Mouse (Mus musculus) ZHBTc4 (cell line): ENCODE measurements at regions not wholly inside any gene's neighbourhood (a gene's known extent, or its start where the extent isn't known, plus 50 kb on each side); places are given as distances from the start of the nearest gene placed in this dataset.

Experiments used
- DNase-seq: peaks from one replicate; pipeline ENCODE4 v3.0.0-alpha.2; 2011; ENCODE audit warnings: low read depth, low spot score

DNA sequence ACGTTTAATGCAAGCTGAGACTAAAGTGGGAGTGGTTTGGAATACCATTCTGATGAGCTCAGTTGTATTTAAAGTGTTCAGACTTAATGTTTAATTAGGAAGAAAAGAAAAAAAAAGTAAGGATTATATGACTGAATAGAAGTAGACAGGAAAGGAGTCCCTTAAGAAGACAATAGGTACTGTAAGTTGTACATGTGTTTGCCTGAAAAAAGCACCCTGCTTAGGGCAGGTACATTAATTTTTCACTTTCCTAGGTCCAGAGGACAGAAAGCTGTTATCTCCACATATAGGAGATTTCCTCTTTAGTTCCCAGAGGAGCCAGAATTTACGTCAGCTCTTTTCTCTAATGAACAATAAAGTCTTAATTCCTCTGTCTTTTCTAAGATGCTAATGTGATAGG, 58.5 kb downstream of the Olfr987 start:
- DNase-seq: no peak

DNA sequence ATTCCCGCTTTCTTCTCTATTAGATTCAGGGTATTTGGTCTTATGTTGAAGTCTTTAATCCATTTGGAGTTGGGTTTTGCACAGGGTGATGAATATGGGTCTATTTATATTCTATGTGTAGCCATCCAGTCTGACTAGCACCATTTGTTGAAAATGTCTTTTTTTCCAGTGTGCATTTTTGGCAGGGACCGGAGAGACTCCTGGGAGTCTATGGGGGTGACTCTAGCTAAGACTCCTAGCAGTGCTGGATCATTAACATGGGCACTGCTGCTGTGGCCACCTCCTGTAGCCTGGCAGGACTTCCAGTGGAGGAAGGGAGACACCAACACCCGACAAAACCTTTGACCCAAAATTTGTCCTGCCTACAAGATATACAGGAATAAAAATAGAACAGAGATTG, 61.0 kb downstream of the Olfr987 start:
- DNase-seq: no peak

DNA sequence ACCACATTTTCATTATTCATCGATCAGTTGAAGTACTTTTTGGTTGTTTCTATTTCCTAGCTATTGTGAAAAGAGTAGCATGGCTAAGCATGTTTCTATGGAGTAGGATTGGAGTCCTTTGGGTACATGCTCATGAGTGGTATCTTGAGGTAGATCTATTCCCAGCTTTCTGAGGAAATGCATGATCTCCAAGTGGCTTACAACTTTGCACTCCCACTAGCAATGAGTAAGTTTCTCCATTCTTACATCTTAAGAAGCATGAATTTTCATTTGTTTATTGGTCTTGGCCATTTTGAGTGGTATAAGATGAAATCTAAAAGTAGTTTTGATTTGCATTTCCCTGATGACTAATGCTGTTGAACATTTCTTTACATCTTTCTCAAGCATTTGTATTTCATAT, 61.7 kb downstream of the Olfr987 start:
- DNase-seq: no peak

DNA sequence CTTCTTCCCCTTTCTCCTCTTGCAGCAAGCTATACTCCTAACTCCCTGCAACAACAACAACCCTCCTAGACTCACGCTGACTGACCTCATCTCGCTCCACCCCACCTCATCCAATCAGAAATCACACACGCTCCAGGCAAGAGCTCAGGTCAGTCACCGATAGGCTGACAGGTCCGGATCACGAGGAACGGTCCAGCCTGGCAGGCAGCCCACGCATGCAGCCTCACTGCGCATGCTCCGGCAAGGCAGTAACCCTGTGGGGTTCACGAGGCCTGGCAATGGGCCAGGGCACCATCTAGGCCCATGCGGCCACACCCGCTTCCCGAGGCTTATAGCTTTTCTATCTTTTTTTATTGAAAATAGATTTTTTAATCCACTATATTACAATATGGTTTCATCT, 69.8 kb upstream of the Lrrc55 start:
- DNase-seq: peak; percentile 23

DNA sequence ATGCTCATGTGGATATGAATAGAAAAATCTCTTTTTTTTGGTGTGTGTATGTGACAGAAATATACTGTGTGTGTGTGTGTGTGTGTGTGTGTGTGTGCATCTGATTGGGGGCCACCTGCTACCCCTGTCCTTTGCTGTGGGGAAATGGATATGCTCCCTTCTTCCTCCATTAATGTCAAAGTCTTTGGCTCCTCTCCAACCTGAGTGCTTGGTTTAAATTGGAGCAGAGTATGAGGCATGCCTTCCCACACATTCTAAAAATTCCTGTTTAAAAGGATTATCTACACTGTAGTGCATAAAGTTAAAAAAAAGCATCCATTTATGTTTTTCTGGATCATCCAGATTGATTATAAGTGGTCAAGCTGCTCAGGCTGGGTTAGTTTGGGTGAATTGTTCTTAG, 68.7 kb upstream of the Lrrc55 start:
- DNase-seq: no peak

DNA sequence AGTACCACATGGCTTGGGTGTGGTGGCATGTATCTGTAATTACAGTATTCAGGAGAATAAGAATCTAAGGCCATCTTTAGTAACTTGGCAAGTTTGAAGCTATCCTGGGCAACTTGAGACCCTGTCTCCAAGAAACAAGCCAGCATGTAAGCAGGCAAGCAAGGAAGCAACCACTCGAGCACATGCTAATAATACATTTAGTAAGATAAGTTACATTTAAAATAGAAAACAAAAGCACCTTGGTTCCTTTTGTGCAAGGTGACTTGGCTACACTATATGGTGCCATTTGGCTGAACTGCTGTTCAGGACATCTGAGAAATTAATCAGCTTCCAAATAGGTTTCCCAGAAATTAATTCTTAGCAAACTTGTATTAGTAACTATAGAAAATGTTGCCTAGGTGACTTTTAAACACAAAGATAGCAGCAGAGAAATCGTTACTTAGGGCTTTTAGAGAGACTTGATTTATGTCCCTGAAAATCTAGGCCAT, 68.1 kb upstream of the Lrrc55 start:
- DNase-seq: no peak

DNA sequence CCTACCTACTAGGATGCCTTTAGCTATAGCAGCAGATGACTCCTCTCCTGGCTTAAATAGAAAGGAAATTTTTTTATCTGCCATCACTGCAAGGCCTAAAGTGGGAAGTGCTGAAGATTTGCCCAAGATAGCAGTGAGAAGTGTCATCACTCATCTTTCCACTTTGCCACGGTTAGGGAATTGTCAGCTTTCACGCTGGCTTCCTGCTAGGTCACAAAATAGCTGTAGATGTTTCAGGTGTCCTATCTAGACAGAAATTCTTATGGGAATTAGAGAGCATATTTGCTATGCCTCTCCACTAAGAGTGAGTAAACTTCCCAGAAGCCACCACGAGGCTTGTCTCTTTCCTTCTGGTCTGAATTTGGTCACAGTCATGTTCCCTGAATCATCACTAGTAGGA, 60.4 kb upstream of the Lrrc55 start:
- DNase-seq: no peak

DNA sequence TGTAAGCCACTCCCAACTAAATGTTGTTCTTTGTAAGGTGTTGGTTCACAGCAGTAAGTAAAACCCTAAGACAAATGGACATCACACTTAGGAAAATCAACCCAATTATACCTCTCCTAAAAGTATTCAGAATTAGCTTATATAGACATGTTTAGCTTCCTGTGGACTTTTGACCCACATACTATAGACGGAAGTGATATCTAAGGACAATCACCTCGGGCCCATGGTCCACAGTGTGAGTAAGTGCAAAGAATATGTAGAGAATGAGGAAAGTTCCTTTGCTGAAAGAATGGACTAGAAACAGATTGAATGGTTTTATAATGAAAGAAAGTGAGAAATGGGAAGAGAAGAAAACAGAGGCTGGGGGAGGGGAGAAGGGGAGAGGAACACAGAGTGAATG, 58.6 kb upstream of the Lrrc55 start:
- no peak for DNase-seq

DNA sequence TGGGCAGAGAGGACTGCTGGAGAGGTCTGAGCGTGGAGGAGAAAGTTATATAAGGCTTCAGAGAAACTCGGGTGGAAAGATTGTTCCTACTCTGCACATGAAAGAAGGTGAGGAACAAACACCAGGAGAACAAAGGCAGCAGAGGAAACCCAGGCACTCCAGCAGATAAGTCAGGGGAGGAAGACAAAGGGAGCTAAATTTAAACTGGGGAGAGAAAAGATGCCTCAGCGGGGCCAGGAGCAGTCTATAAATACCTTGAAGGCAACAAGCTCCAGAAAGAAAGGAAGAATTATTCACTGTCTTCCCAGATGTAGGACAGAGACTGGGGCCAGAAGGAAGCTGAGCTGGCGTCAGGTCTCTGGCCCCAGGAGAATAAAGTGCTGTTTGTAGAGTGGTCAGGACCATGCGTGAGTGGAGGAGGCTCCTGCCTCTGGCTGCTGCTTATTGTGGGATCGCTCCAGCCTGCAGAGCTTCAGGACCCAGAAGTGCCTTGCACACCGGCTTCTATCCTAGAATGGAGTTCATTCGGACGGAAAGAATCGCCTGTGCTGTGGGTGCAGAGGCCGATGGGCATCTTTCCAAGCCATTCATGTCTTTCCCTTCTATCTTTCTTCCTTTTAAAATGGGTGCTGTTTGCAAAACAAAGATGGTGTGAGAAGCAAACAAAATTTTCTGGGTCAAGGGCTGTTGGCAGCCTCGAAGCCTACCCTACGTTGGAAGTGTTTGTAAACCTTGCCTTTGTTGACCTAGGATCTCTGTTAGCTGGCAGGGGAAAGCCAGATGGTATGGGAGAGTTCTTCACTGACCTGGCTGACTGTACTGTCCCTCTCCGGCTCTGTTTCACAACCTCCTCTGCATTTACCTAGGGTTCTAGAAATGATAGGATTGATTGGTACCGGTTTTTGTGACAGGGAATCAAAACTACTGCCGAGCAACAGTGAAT, 55.6 kb upstream of the Lrrc55 start:
- peak; percentile 7 for DNase-seq

DNA sequence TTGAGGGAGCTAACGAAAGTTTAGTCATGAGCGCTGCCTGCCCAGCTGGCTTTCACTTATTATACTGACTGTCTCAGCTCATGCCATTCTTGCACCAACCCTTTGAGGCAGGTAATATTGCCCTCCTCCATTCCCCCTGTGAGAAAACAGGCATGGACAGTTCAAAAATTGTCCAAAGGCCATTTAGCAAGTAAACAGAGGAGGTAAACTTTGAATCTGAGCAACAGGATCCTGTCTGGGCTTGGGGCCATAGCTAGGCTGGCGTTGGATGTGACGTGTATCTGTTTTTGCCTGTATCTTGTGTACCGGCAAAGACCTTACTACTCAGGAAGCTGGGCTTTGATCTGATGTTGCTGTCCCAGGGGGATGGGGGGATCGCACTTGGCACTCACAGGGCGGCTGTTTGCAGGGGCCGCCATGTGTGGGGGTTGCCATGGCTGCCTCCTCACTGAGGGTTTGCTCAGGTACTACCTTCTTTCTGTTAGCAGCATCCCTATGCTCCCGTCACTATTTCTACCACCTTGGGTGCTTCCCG, 53.1 kb upstream of the Lrrc55 start:
- no peak for DNase-seq
